Mouse (Mus musculus) neural tube, embryonic 10.5 days (tissue): ENCODE results near the gene Cmtm4.
A peak's percentile ranks its signal among the peaks of the same experiment; 100 is the strongest.
"Not testable (repeated sequence)": the region's sequence is repeated elsewhere in the genome, so short reads cannot be mapped to it uniquely, and the experiment has no call there.

Source experiments
- DNase-seq: peaks from one replicate; pipeline ENCODE4 v3.0.0-alpha.2; 2017; ENCODE audit warnings: low spot score; ENCODE audit errors: extremely low spot score

Cmtm4 gene

DNA sequence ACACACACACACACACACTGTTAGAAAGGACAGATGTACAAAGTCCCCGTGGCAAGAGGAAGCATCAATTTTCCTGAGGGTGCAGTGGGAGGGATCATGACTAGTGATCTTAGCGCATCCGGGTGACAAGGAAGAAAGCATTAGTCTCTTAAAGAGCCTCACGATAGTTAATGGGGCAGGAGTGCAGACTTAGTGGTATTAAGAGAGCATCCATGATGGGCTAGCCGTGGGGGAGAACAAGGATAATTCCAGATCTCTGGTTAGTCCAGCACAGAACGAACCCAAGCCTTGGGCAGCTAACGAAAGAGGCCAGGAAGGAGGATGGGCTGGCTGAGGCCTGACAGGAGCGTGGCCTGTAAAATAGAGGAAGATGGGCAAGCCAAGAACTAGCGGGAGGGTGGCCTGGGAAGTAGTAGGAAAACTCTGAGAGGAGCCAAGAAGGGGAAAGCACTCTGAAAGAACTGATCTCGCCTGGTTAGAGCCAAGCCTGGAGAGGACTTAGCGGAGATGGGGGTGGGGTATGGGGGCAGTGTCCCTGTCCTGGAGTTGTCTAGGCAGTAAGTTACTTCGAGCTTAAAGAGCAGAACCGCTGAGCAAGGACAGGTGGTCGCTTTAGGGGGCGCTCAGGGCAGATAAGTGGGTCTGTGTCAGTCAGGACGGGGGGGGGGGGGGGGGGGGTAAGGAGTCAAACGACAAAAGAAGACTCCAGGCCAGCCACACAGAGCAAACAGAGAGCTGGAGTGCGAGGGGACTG is 56.2 kb downstream of the Cmtm4 start, which contains the start of gene Cmtm3:
Gene Cmtm3, plus strand, starts transcription at position 182 of the 754 bp plus-strand sequence.
- DNase-seq = peak; percentile 31

DNA sequence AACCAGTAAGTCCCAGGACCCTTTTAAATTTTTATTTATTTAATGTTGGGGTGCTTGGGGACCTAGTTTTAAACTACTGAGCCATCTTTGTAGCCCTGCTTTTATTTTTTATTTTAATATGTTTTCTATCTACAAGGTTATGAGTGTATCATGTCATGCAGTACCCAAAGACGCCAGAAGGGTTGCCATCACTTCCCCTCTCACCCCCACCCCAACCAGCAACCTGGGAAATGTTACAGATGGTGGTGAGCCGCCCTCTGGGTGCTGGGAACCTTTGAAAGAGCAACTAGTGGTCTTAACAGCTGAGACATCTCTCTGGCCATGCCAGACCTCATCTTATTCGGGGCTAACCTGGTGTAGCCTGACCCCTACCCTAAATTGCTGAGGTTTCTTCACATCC is 57.7 kb downstream of the Cmtm4 start:
- DNase-seq = no peak

DNA sequence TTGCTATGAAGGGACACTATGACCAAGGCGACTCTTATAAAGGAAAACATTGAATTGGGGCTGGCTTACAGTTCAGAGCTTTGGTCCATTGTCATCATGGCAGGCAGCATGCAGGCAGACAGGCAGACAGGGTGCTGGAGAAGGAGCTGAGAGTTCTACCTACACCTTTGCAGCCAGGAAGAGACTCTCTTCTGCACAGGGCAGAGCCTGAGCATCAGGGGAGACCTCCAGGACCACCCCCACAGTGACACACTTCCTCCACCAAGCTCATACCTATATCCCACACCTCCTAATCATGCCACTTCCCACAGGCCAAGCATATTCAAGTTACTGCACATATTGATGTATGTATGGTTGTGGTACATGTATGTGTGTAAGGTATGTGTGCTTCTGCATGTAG is 58.8 kb downstream of the Cmtm4 start:
- DNase-seq = no peak

DNA sequence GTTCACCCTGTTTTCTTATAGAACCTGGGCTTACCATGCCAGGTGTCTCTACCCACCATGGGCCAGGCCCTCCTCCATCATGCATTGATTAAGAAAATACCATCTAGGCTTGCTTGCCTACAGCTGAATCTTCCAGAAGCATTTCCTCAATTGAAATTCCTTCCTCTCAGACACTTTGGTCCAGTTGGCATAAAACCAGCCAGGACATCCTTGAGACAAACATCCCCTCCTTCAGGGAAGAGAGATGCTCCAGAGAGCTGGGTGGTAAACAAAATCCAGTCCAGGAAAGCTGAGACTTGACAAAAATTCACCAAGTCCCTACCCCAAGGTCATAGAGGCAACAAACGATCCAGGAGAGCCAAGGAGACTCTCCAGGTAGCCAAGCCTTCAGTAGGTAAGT is 61.4 kb downstream of the Cmtm4 start:
- DNase-seq = no peak

DNA sequence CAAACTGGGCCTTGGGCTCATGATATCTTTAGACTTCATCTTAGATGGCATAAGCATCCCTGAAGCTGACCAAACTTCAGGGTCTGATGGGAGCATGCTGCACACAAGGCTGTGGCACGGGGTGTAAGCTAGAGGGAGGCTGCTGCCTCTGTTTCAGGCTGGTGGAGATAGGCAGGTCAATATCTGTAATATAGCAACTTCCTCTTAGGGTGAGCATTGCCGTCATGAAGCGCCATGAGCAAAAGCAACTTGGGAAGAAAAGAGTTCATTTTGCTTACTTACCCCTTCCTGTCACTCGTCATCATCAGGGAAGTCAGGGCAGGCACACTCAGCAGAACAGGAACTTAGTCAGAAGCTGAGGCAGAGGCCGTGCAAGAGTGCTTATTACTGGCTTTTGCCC is 61.8 kb downstream of the Cmtm4 start:
- no peak for DNase-seq

DNA sequence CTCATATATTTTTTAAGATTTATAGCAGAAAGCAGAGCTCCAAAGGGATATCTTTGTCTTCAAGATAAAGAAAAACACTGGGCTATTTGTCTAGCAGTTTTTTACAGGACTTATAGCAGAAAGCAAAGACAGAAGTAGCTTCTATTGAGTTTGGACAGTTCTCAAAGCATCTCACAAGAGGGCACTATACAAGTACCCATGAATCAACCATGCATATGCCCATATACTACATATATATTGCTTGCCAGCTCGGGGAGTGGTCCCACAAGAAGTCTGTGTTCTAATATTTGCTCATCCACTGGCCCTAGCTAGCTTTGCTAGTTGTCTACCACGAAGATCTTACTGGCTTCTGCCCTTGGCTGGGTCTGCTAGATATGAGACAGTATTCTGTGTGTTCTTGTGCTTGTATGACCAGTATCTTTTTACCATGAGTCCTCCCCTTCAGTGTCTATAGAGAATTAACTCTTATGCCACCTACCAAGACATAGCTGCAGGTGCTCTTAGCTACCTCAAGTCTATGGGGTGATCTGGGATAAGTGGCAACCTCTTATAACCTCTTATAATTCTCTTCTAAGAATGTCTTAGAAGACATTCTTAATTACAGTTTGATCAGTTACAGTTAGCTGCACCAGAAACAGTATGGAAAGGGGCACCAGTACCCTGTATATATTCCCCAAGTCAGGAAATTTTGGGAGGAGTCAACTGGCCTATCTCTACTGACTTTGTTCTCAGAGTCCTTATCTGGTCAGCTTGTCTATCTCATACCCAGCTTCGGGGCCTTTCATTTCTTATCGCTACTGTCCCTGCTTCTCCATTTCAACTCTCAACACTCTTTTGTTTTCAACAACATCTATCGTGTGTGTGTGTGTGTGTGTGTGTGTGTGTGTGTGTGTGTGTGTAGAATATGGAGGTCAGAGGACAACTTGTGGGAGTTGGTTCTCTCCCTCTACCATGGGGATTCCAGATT is 62.7 kb downstream of the Cmtm4 start:
- DNase-seq = no peak

DNA sequence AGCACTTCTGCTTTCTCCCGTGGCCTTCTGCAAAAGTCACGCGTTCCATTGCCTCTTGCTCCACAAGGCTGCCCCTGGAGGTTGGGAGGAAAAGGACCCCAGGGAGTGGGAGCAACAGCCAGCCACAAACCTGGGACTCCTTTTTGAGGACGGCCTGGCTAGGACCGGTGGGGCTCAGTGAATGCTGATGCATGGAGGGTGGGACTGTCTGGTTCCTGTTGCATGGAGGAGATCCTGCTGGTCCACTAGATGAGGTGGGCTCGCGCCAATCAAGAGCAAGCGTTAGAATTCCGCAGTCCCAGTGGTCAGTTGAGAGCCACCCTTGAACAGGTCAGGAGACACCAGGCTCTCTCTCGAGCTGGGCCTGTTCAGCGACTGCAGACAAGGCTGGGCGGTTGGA is 73.7 kb downstream of the Cmtm4 start, which contains the start of gene Cmtm2b:
Gene Cmtm2b, plus strand, starts transcription at position 301 of the 400 bp plus-strand sequence.
- not testable (repeated sequence) for DNase-seq

DNA sequence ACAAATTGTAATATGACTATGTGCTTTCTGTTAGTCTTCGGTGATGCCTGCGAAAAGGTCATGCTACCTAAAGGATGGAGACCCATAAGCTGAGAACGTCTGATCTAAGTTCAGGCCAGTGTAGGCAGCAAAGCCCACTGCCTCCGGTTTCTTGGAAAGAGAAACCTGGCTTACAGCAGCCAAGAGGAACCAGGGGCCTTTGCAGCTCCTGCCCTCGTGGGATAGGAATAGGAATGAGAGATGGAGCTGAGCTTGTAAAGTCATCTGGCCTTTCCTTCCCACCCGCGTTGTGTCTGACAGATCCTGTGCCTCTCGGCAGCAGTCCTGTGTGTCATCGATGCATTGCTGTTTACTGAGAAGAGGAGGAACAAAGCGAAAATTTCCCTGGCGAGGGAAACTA is 74.3 kb downstream of the Cmtm4 start, which contains the start of gene Gm11020:
Gene Gm11020, plus strand, starts transcription at position 301 of the 400 bp plus-strand sequence.
- not testable (repeated sequence) for DNase-seq

DNA sequence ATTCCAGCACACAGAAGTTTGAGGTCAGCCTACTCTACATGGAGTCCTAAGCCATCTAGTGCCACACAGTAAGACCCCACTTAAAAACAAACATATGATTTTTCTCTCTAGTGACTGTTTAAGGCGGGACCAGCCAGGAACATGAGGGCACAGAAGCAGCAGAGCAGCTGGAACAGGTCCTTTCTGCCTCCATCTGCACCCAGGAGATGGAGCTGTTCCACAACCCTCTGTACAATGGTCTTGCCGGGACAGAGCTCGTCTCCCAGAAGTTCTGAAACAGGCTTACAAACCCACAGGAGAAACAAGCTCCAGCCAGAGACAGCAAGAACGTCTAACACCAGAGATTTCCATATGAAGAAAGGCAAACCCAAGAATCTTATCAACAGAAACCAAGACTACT is 82.3 kb downstream of the Cmtm4 start:
- DNase-seq = no peak

DNA sequence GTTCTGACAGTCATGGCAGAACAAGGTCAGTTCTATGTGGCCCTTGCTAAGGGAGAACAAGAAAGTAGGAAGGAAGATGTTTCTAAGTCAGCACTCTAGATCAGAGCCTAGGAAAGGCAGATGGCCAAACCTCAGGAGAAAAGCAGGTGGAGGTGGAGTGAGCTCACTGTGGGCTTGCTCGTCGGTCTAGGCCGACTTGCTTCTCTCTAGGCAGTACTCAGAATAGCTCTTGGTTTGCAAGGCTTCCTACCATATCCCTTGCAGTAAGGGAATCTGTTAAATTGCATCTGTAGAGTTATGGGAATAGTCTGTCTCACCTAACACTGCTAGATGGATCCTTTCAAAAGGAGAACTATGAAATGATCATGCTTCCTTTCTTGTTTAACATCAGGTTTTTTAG is 83.6 kb downstream of the Cmtm4 start:
- DNase-seq = not testable (repeated sequence)

DNA sequence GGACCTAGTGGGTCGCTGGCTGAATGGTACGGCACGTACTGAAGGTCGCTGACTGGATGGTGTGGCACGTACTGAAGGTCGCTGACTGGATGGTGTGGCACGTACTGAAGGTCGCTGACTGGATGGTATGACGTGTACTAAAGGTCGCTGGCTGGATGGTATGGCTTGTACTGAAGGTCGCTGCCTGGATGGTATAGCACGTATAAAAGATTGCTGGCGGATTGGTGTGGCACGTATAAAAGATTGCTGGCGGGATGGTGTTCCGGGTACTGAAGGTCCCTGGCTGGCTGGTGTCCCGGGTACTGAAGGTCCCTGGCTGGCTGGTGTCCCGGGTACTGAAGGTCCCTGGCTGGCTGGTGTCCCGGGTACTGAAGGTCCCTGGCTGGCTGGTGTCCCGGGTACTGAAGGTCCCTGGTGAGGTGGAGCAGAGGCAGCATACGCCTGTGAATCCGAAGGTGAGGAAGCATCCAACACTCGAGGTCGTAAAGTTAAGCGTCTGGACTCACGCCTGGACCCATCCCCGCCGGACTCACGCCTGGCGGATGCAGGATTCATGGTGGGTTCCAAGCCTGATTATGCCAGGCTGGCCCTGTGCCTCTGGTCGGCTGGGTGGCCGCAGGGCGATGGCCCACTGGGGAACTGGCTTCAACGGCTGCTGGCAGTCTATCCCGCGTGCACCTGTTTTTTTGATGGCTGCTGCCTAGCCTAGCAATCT is 86.0 kb downstream of the Cmtm4 start, which contains the start of the genes Gm45711 and Cmtm1:
Gene Gm45711, minus strand, starts transcription at position 641 of the 715 bp plus-strand sequence.
Gene Cmtm1, minus strand, starts transcription at position 705 of the 715 bp plus-strand sequence.
- DNase-seq = not testable (repeated sequence)

DNA sequence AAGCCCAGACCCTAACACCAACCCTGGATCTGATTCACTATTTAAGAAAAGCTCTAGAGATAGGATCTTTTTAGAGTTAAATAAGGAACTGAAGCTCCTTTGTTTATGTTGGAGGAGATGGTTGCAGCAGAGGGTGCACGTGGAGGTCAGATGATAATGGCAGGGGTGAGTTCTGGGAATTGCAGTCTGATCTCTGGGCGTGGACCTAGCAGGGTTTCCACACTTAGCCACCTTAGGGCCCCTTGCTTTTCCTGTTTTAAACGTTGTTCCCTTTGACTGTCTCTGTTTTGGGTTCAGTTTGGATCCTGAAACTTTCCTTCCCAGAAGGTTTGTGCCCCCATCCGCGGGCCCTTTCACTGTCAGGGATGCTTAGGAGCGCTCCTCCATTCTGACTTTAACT is 87.3 kb downstream of the Cmtm4 start:
- not testable (repeated sequence) for DNase-seq

DNA sequence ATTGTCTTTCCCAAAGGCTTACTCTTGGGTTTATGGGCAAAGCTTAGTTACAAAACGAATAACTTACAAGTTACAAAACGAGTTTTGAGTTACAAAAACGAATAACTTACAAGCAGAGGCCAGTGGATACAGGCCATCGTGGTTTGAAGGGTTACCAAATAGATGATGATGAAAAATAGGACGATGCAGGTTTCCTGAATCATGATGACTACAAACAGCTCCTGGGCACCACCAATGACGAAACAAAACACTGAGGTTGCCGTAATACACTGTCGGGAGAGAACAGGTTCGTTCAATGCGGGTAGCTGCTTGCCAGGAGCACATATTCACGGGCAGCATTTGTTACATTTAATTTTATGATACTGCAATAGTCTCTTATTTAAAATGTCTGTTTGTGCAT is 90.6 kb downstream of the Cmtm4 start:
- DNase-seq = no peak

DNA sequence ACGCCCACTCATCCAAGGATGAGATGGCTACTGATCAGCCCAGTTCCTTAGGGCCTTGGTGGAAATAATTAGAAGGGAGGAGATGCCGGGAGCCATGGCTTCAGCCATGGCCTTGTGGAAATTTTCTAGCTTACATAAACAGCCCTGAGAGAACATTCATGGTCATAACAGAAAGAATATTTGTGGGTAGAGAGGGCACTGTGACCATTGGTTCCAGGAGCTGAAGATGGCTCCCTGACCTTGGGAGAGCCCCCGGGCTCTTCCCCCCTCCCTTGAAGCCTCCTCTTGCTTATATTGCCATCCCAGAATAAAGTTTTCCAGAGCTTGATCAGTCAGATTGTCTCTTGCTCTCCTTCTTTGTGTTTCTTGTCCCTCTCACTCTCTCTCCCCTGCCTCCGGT is 93.1 kb downstream of the Cmtm4 start:
- not testable (repeated sequence) for DNase-seq

DNA sequence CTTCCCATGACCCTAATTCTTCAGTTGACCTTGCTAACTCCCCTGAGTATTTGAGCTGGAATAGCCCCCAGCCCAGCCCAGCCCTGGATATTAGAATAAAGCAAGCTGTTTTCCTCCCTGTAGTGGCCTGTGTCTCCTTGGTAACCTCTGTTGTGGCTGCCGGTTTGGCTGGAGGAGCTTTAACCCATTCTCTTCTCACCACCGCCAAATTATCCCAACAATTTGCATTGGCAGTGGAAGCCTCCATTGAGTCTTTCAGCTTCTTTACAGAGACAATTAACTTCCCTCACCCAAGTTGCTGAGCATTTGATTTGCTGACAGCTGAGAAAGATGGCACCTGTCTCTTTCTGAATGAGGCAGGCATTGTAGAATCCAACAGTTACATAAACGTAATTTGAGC is 94.0 kb downstream of the Cmtm4 start:
- not testable (repeated sequence) for DNase-seq
